Mouse (Mus musculus): ENCODE data around the gene AB124611.

GRCm38 (mm10) chr9:21578226-21578625, 52.2 kb downstream of the AB124611 start:
- TF ChIP-seq POLR2A (IDR thresholded peaks at IDR 0.05; ENCODE audit: borderline replicate concordance, extremely low read depth, low read depth, low read length) (no peak), CTCF (IDR thresholded peaks at IDR 0.05; ENCODE audit: insufficient read depth, low read length) (no peak)

Data from lung, adult 2 months (tissue).